Mouse (Mus musculus) olfactory bulb, adult 2 months (tissue): ENCODE measurements around the gene Tacc3.

Experiments
- CTCF ChIP-seq: fragments of 200-500 bp; IDR thresholded peaks from 2 replicates; pipeline ENCODE4 v1.5.1; 2012; ENCODE audit warnings: low read depth, mild to moderate bottlenecking, low read length, moderate library complexity; ENCODE audit not compliant: insufficient read depth
- POLR2A ChIP-seq: fragments of 200-500 bp; IDR thresholded peaks from 2 replicates; pipeline ENCODE4 v1.6.1; 2012; ENCODE audit warnings: mild to moderate bottlenecking, low read depth, low read length, moderate library complexity; ENCODE audit not compliant: insufficient read depth

GRCm38 (mm10) chr5:33671659-33672058, 13.7 kb downstream of the Tacc3 start:
- no peak for TF ChIP-seq POLR2A
- no peak for TF ChIP-seq CTCF
